ENCODE assay signal across 11 mouse cellular contexts in the genomic region with DNA sequence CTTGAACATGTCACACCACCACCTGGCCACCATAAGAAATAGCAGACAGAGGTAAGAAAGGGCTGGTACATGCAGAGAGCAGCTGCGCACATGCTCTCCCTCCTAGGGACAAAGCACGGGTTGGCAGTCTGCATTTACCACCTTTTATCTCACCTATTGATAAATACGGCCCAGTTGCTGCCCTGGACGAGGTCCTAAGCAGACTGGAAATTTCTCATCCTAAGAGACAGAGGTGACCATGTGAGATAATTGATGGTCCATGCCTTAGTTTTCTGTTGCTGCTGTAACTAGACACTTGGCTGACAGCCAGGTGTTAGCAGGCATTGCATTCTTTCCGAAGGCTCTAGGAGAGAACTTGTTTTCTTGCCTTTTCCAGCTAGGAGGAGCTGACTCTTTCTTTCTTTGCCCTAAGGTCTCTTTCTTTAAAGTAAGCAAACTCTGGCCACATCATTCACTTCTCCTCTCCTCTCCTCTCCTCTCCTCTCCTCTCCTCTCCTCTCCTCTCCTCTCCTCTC.
DNase-seq lines count a peak whose midpoint lies in the region; ATAC-seq lines count a peak whose summit lies in the region.
"Had no signal": no experiment of that assay in that cellular context is flagged by ENCODE, and none has a peak within 500 bp of the region (broad histone marks: within the 10 kb centered on the region; RNA-seq: fewer than 3 reads in every experiment).

No protein-coding gene starts in this region.

- H3K4me1 ChIP-seq in forebrain, embryonic 13.5 days = peaks cover 24% of the 10 kb centered on the region
- peaks cover 25% of the 10 kb centered on the region for H3K4me1 ChIP-seq in forebrain, embryonic 12.5 days
- no peaks in the 10 kb centered on the region for H3K4me1 ChIP-seq in kidney, embryonic 14.5 days (ENCODE audit: control insufficient read depth, insufficient read depth, low read length)

- no peaks in the 10 kb centered on the region for H3K36me3 ChIP-seq in forebrain, embryonic 13.5 days (ENCODE audit: poor library complexity, severe bottlenecking)
- no peaks in the 10 kb centered on the region for H3K36me3 ChIP-seq in forebrain, embryonic 12.5 days (replicated peaks)
- no peaks in the 10 kb centered on the region for H3K36me3 ChIP-seq in kidney, embryonic 14.5 days (ENCODE audit: control insufficient read depth, insufficient read depth, low read length)

- H3K9ac ChIP-seq in forebrain, embryonic 13.5 days = no peak overlapping the region
- no peak overlapping the region for H3K9ac ChIP-seq in forebrain, embryonic 12.5 days
- H3K9ac ChIP-seq in kidney, embryonic 14.5 days (ENCODE audit: low read depth, low read length) = no peak overlapping the region

- H3K27me3 ChIP-seq in forebrain, embryonic 13.5 days = no peaks in the 10 kb centered on the region
- H3K27me3 ChIP-seq in forebrain, embryonic 12.5 days = no peaks in the 10 kb centered on the region
- no peaks in the 10 kb centered on the region for H3K27me3 ChIP-seq in kidney, embryonic 14.5 days (ENCODE audit: control insufficient read depth, insufficient read depth, low read length)
- H3K27me3 ChIP-seq: Patski had no signal

- no peak overlapping the region for H3K4me2 ChIP-seq in forebrain, embryonic 13.5 days
- no peak overlapping the region for H3K4me2 ChIP-seq in forebrain, embryonic 12.5 days
- H3K4me2 ChIP-seq in kidney, embryonic 14.5 days (replicated peaks; ENCODE audit: low read depth, low read length) = no peak overlapping the region

- no peak overlapping the region for H3K27ac ChIP-seq in forebrain, embryonic 13.5 days
- H3K27ac ChIP-seq in forebrain, embryonic 12.5 days = no peak overlapping the region
- no peak overlapping the region for H3K27ac ChIP-seq in kidney, embryonic 14.5 days (ENCODE audit: low read depth, low read length)

- H3K4me3 ChIP-seq in forebrain, embryonic 13.5 days = no peak overlapping the region
- no peak overlapping the region for H3K4me3 ChIP-seq in forebrain, embryonic 12.5 days (replicated peaks)
- no peak overlapping the region for H3K4me3 ChIP-seq in kidney, embryonic 14.5 days (ENCODE audit: low read length)

- no peaks in the 10 kb centered on the region for H3K9me3 ChIP-seq in forebrain, embryonic 13.5 days (replicated peaks)
- H3K9me3 ChIP-seq in forebrain, embryonic 12.5 days = no peaks in the 10 kb centered on the region
- no peaks in the 10 kb centered on the region for H3K9me3 ChIP-seq in kidney, embryonic 14.5 days (ENCODE audit: control insufficient read depth, low read length)

- DNase-seq in left cerebral cortex, postnatal 4 days = peak; percentile 14
- no peak for DNase-seq in left cerebral cortex, adult 18-20 months (ENCODE audit: low spot score in 2 of 2)
- DNase-seq in NIH3T3 (ENCODE audit: low read depth) = peak; percentile 9
- no peak for DNase-seq in left cerebral cortex, postnatal 14 days (ENCODE audit: low spot score in 2 of 2)
- DNase-seq: cerebellum, adult 8-10 months; thymus, postnatal 25 days had no signal

- 34% methylated on average over 5 of the region's 5 CpGs for WGBS in forebrain, embryonic 13.5 days
- WGBS in forebrain, embryonic 12.5 days = 63% methylated on average over 5 of the region's 5 CpGs
- 24% methylated on average over 5 of the region's 5 CpGs for WGBS in kidney, embryonic 14.5 days

- intact Hi-C loops in left cerebral cortex, postnatal 4 days (cut with DNase I) = no loop called here
- intact Hi-C loops in left cerebral cortex, postnatal 14 days (cut with DNase I) = no loop called here

- peak; percentile 36; the same call in 1 of the 2 replicates for ATAC-seq in forebrain, embryonic 13.5 days
- ATAC-seq in forebrain, embryonic 12.5 days (ENCODE audit: low FRiP score) = no peak
- peak; percentile 49 for ATAC-seq in kidney, embryonic 14.5 days (ENCODE audit: low FRiP score, low TSS enrichment)
- ATAC-seq in megakaryocyte-erythroid progenitor cell, adult 5-6 weeks (replicated peaks; ENCODE audit: low FRiP score, low TSS enrichment, poor library complexity, severe bottlenecking) = no peak
- ATAC-seq: Patski had no signal

Comparison
In these comparisons a context has a peak if more than half of its experiments do, and no peak if none do; other contexts are left out.
1. ATAC-seq: peak in forebrain, embryonic 13.5 days (single experiment) and kidney, embryonic 14.5 days (single experiment); none in forebrain, embryonic 12.5 days (single experiment) and megakaryocyte-erythroid progenitor cell, adult 5-6 weeks (single experiment).
2. DNase-seq: peak in left cerebral cortex, postnatal 4 days (single experiment) and NIH3T3 (single experiment); none in left cerebral cortex, adult 18-20 months (0 of 2) and left cerebral cortex, postnatal 14 days (0 of 2).